Mouse (Mus musculus) embryo, embryonic 11 days (tissue): Measurements from ENCODE around the gene Psd.

Source experiments
- DNase-seq: peaks from one replicate; pipeline ENCODE4 v3.0.0-alpha.2; 2015

Gene Psd

GRCm38 (mm10) chr19:46304216-46304841, 22.6 kb downstream of the Psd start, which contains the start of gene Nfkb2:
Nfkb2 (plus strand) TSS chr19:46304320.
- DNase-seq: peak; percentile 90

- no peak for DNase-seq
These were observed 23.4 kb downstream of the Psd start for GRCm38 (mm10) chr19:46303251-46304215.

- no peak for DNase-seq
These were observed 24.4 kb downstream of the Psd start for GRCm38 (mm10) chr19:46302551-46302950.

- no peak for DNase-seq
These were observed 26.5 kb downstream of the Psd start for GRCm38 (mm10) chr19:46300294-46301045.

- DNase-seq: no peak
These were observed 30.0 kb downstream of the Psd start for GRCm38 (mm10) chr19:46296938-46297337.

GRCm38 (mm10) chr19:46290535-46291105, 36.3 kb downstream of the Psd start:
- DNase-seq: no peak

- no peak for DNase-seq
These were observed 39.4 kb downstream of the Psd start for GRCm38 (mm10) chr19:46287566-46287965.

- DNase-seq: no peak
These were observed 40.0 kb downstream of the Psd start for GRCm38 (mm10) chr19:46286926-46287325.

GRCm38 (mm10) chr19:46286047-46286446, 40.9 kb downstream of the Psd start:
- no peak for DNase-seq

- DNase-seq: no peak
These were observed 41.3 kb downstream of the Psd start for GRCm38 (mm10) chr19:46285631-46286030.

- no peak for DNase-seq
These were observed 42.3 kb downstream of the Psd start for GRCm38 (mm10) chr19:46284686-46285085.

- DNase-seq: no peak
These were observed 44.7 kb downstream of the Psd start for GRCm38 (mm10) chr19:46282081-46282849.

- DNase-seq: peak; percentile 14
These were observed 51.6 kb downstream of the Psd start for GRCm38 (mm10) chr19:46275307-46275706.

- peak; percentile 41 for DNase-seq
These were observed 62.2 kb downstream of the Psd start for GRCm38 (mm10) chr19:46264762-46265161.
